Mouse (Mus musculus): ENCODE measurements around the gene Mcrs1. TPM values are rescaled to one million over a fixed set of nuclear protein-coding genes. Genes with fewer than 3 reads are reported as not detected.
"Not testable (repeated sequence)": the region's sequence is repeated elsewhere in the genome, so short reads cannot be mapped to it uniquely, and the experiment has no call there.

Mcrs1 gene
- polyA plus RNA-seq, 1 experiment from 2014 or later, result 159 TPM

DNA sequence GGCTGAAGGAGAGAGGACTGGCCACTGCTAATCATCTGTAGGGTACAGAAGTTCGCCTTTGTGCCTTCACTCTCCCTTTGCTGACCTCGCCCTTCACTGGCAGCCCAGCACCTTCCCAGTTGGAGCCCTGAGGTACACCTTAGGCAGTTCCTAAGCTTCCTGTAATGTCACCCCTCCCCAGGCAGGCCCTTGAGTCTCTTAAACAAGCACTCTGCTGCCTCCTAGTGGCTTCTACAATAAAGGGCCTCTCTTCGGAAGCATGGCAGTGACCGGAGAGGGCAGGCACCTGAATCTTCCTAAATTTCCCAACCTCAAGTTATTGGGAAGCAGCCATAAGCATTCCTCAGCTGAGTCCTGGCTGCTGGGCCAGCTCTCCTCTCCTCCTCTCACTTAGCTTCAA lies 13.9 kb upstream of the Mcrs1 start:
- Histone ChIP-seq H3K4me3 (no peak overlapping the region), H3K9me3 (no peaks in the 10 kb centered on the region), H3K27me3 (no peaks in the 10 kb centered on the region), H3K4me1 (no peaks in the 10 kb centered on the region), H3K9ac (no peak overlapping the region), H3K36me3 (no peaks in the 10 kb centered on the region), H3K27ac (no peak overlapping the region), H3K4me2 (replicated peaks) (no peak overlapping the region)
- WGBS, result 11% methylated on average over 4 of the region's 4 CpGs
- ATAC-seq (ENCODE audit: insufficient number of reproducible peaks, insufficient read depth, low FRiP score, low TSS enrichment), result no peak

DNA sequence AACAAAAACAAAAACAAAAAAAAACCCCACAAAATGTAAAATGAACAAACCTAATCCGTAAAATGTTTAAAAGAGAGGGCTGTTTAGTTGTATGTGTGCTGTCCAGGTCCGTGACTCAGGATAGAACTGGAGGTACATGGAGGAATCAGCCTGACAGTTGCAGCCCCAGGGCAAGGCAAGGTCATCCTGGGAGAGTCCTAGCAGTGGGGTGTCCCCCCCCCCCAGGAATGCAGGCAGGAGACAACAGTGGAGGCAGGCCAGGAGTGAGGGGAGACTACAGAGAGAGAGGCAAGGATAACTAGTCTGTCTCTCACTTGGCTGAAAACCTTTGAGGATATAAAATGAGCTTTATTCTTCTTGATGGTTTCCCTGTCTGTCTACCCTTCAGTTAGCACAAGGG lies 12.6 kb upstream of the Mcrs1 start:
- 62% methylated on average over 2 of the region's 2 CpGs for WGBS
- Histone ChIP-seq H3K9me3 (no peaks in the 10 kb centered on the region), H3K36me3 (no peaks in the 10 kb centered on the region), H3K27ac (no peak overlapping the region), H3K4me3 (no peak overlapping the region), H3K4me1 (no peaks in the 10 kb centered on the region), H3K4me2 (replicated peaks) (no peak overlapping the region), H3K9ac (no peak overlapping the region), H3K27me3 (no peaks in the 10 kb centered on the region)
- ATAC-seq (ENCODE audit: insufficient number of reproducible peaks, insufficient read depth, low FRiP score, low TSS enrichment), result no peak

DNA sequence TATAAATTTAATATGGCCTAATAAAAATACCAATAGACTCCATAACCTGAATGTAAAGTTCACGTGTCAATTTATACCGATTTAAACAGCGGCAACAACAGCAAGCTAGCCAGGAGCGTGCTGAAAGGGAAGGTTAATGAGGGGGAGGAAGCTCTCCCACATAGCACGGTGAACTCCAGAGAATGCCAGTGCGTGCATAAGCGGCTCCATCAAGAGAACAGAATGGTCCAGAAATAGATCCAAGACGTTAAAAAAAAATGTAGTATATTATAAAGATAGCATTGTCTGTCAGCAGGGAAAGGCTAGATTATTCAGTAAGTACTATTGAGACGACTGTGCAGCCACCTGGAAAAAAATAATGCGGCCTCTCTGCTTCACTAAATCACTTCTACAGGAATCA lies 10.9 kb upstream of the Mcrs1 start:
- Histone ChIP-seq H3K9ac (no peak overlapping the region), H3K9me3 (no peaks in the 10 kb centered on the region), H3K27ac (no peak overlapping the region), H3K4me1 (no peaks in the 10 kb centered on the region), H3K36me3 (no peaks in the 10 kb centered on the region), H3K27me3 (no peaks in the 10 kb centered on the region), H3K4me3 (no peak overlapping the region), H3K4me2 (replicated peaks) (no peak overlapping the region)
- no peak for ATAC-seq (ENCODE audit: insufficient number of reproducible peaks, insufficient read depth, low FRiP score, low TSS enrichment)
- 71% methylated on average over 10 of the region's 10 CpGs for WGBS

DNA sequence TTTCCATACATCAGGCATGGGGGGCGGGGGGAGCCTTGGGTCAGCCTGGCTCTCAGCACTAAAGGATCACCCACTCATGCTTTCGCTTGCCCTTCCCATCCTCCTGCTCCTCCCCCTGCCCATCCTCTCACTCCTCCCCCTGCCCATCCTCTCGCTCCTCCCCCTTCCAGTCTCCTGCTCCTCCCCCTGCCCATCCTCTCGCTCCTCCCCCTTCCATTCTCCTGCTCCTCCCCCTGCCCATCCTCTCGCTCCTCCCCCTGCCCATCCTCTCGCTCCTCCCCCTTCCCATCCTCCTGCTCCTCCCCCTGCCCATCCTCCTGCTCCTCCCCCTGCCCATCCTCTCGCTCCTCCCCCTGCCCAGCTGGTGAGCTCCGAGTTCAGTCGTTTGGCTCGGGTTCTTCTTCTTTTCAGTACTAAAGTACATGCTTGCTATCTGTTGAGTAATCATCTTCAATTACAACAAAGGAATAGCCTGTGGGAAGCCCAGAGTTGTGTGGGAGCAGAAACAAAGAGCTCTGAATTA lies 8.0 kb upstream of the Mcrs1 start:
- WGBS, result under 1% methylated on average over 6 of the region's 10 CpGs

DNA sequence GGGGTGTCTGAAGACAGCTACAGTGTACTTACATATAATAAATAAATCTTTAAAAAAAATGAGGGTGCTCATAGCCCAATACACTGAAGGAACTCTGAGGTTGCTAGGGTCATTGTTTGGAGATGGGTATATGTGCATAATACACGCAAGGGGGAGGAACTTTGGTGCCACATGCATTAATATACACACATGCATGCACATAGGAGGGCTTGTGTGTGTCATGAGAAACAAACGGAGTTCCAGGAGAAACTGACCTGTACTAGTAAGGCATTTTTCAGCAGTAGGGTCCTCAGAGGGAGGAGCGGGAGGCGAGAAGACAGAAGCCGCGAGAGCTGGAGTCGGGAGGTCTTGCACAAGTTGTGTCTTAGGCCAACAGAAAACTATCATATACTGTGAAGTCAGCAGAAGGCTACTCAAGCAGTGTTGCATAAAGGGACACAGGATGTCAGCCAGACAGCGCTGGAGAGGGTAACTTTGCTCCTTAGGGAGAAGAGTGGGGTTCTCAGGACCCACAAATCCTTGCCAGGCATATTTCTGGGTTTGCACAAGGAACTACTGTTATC lies 7.5 kb upstream of the Mcrs1 start:
- H3K4me3 ChIP-seq, result no peak overlapping the region
- H3K27me3 ChIP-seq, result no peaks in the 10 kb centered on the region
- WGBS, result 66% methylated on average over 8 of the region's 8 CpGs
- H3K4me1 ChIP-seq, result peaks cover 3% of the 10 kb centered on the region; the same call in 1 of the 2 replicates
- 0 out of 2 replicates have a peak overlapping the region, but pooled peaks have one; percentile 24 for H3K4me2 ChIP-seq (replicated peaks)
- H3K9ac ChIP-seq, result no peak overlapping the region
- H3K9me3 ChIP-seq, result no peaks in the 10 kb centered on the region
- no peaks in the 10 kb centered on the region for H3K36me3 ChIP-seq
- ATAC-seq (ENCODE audit: insufficient number of reproducible peaks, insufficient read depth, low FRiP score, low TSS enrichment), result peak; percentile 26; the same call in 1 of the 2 replicates
- H3K27ac ChIP-seq, result 0 out of 2 replicates have a peak overlapping the region, but pooled peaks have one; percentile 0

More for the DNA sequence above, 8.0 kb upstream of the Mcrs1 start:
- ATAC-seq (ENCODE audit: insufficient number of reproducible peaks, insufficient read depth, low FRiP score, low TSS enrichment), result 0 out of 2 replicates have a peak, but pooled peaks have one; percentile 28
- Histone ChIP-seq H3K9me3 (no peaks in the 10 kb centered on the region), H3K36me3 (no peaks in the 10 kb centered on the region), H3K4me2 (replicated peaks) (peak overlapping the region; percentile 36), H3K27ac (0 out of 2 replicates have a peak overlapping the region, but pooled peaks have one; percentile 0), H3K4me1 (peaks cover 3% of the 10 kb centered on the region; the same call in 1 of the 2 replicates), H3K4me3 (no peak overlapping the region), H3K9ac (no peak overlapping the region), H3K27me3 (no peaks in the 10 kb centered on the region)

DNA sequence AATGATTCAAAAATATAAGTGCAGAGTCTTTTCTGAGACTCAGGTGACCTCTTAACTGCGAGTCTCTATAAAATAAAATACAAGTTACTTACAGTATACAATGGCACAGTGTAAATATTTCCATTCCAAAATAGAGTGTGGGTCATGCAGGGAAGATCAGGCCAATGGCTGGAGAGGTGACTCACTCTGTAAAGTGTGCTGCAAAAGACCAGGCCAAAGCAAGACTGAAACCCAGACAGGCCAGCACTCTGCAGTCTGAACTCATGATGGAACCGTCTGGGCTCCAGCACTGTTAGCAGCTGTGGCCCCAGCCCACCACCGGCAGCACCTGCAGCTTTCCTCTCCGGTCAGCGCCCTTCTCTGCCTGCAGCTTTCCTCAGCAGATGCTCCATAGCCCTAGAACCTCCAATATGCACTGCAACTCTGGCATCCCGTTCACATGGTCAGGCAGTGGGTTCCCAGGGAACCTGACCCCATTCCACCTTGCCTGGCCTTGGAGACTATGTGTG lies 3.5 kb upstream of the Mcrs1 start:
- Histone ChIP-seq H3K4me2 (replicated peaks) (no peak overlapping the region), H3K9ac (no peak overlapping the region), H3K27ac (no peak overlapping the region), H3K27me3 (no peaks in the 10 kb centered on the region), H3K9me3 (no peaks in the 10 kb centered on the region), H3K36me3 (no peaks in the 10 kb centered on the region), H3K4me1 (peaks cover 7% of the 10 kb centered on the region; the same call in 1 of the 2 replicates), H3K4me3 (no peak overlapping the region)
- 89% methylated on average over 6 of the region's 6 CpGs for WGBS
- no peak for ATAC-seq (ENCODE audit: insufficient number of reproducible peaks, insufficient read depth, low FRiP score, low TSS enrichment)

DNA sequence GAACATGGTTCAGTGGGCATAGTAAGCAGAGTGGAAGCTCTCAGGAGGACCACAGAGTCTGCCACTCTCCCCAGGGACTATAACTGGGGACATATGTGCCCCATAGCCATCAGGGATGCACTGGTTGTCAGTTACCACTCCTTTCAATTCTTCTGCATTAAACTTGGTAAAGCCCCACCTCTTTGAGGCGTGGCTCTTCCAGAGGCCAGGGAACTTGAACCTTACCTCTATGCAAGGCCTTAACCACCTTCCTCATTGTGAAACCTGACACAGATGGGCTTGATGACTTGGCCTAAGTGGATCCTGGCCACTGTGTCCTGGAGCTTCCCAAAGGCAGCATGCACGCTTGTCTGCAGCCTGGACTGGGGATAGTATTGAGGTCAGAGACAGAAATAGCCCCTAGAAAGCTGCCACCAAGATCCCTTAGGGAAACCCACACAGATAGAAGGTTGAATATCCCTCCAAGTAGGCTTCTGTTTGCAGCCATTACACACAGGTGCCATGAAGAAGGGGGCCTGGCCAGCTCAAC lies 2.8 kb upstream of the Mcrs1 start:
- Histone ChIP-seq H3K9ac (no peak overlapping the region), H3K4me3 (no peak overlapping the region), H3K4me2 (replicated peaks) (no peak overlapping the region), H3K27ac (no peak overlapping the region), H3K36me3 (peaks cover 2% of the 10 kb centered on the region; the same call in 1 of the 2 replicates), H3K9me3 (no peaks in the 10 kb centered on the region), H3K27me3 (no peaks in the 10 kb centered on the region), H3K4me1 (peaks cover 7% of the 10 kb centered on the region; the same call in 1 of the 2 replicates)
- ATAC-seq (ENCODE audit: insufficient number of reproducible peaks, insufficient read depth, low FRiP score, low TSS enrichment), result no peak
- WGBS, result 79% methylated on average over 2 of the region's 2 CpGs

DNA sequence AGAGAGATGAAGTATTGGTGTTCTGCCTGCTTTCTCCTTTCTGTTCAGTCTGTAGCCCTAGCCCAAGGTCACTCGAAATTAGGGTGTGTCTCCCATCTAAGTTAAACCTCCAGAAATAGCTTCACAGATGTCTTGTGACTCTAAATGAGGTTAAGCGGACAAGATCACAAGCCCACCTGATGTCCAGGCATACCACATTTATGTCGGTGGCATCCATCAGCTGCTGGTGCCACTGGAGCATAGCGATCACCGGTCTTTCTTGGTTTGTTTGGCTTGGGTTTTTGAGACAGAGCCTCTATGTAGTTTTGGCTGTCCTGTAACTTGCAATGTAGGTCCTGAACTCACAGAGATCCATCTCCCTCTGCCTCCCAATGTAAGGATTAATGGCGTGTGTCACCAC lies 2.0 kb upstream of the Mcrs1 start:
- Histone ChIP-seq H3K9me3 (no peaks in the 10 kb centered on the region), H3K4me3 (no peak overlapping the region), H3K9ac (no peak overlapping the region), H3K27me3 (no peaks in the 10 kb centered on the region), H3K4me2 (replicated peaks) (no peak overlapping the region), H3K4me1 (peaks cover 7% of the 10 kb centered on the region; the same call in 1 of the 2 replicates), H3K27ac (no peak overlapping the region), H3K36me3 (peaks cover 9% of the 10 kb centered on the region)
- 91% methylated on average over 6 of the region's 6 CpGs for WGBS
- ATAC-seq (ENCODE audit: insufficient number of reproducible peaks, insufficient read depth, low FRiP score, low TSS enrichment), result no peak

DNA sequence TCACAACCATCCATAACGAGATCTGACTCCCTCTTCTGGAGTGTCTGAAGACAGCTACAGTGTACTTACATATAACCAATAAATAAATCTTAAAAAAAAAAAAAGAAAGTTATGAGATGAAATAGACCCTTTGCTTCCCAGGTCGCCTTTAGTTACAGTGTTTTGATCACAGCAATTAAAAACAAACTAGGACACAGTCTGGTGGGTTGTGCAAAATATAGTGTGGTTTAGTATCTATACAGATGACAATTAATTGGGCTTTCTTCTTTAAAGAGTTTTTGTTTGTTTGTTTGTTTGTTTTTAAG lies 1.4 kb upstream of the Mcrs1 start:
- H3K4me3 ChIP-seq; ATAC-seq (ENCODE audit: insufficient number of reproducible peaks, insufficient read depth, low FRiP score, low TSS enrichment); H3K27ac ChIP-seq; H3K9ac ChIP-seq; H3K9me3 ChIP-seq; H3K4me1 ChIP-seq; H3K27me3 ChIP-seq: not testable (repeated sequence)
- Histone ChIP-seq H3K36me3 (peaks cover 15% of the 10 kb centered on the region), H3K4me2 (replicated peaks) (peak overlapping the region; percentile 68)
- 51% methylated on average over 2 of the region's 2 CpGs for WGBS

DNA sequence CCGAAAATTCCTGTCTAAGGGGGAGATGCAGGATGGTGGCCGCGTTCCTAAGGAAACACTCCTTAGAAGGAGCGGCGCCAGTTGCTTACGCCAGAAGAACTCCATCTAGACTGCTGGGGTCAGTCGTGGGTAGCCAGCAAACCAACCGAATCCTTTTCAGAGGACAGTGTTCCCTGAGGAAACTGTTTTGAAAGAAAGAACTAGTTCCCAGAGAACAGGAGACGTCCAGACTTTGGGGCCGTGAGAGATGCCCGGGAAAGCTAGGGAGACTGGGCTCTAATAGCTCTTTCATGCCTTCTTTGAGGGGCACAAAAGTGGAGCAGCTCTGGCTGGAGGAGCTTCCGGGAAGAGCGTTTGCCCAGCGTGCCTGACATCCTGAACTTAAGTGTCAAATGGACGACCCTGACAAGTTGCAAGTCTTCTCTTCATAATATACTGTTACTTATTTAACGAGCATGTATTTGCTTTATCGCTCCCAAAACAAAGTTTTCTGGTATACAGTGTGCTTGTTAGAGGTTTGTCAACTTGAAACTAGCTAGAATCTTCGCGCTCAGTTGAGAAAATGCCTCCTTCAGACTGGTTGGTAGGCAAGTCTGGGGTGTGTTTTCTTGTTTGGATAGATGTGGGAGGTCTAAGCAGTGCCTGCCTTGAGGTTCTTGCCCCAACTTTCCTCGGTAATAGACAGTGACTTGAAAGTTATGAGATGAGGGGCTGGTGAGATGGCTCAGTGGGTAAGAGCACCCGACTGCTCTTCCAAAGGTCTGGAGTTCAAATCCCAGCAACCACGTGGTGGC lies 817 bp upstream of the Mcrs1 start:
- peaks cover 21% of the 10 kb centered on the region for H3K36me3 ChIP-seq
- ATAC-seq (ENCODE audit: insufficient number of reproducible peaks, insufficient read depth, low FRiP score, low TSS enrichment), result 0 out of 2 replicates have a peak, but pooled peaks have one; percentile 6
- 4% methylated on average over 22 of the region's 22 CpGs for WGBS
- H3K4me2 ChIP-seq (replicated peaks), result peak overlapping the region; percentile 68
- H3K9me3 ChIP-seq, result no peaks in the 10 kb centered on the region
- H3K9ac ChIP-seq, result peak overlapping the region; percentile 53
- no peaks in the 10 kb centered on the region for H3K27me3 ChIP-seq
- H3K4me3 ChIP-seq, result peak overlapping the region; percentile 65
- peak overlapping the region; percentile 93 for H3K27ac ChIP-seq
- H3K4me1 ChIP-seq, result peaks cover 7% of the 10 kb centered on the region; the same call in 1 of the 2 replicates

DNA sequence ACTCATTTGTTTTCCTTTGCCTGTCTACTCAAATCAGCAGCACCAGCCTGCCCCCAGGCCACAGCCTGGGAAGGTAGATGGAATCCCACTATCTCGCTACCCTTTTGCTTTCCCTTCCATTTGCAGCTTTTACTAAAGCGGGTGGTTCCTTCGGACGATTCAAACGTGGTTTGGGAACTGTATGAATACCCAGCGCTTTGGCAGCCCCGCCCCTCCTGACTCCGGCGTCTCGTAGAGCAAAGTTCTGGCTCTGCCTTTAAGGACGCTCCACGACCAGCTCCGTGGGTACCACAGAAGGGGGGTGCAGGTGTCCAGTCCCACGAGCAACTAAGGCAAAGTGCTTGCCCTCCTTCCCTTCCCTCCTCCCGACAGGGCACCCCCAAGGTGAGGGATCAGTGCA lies 650 bp downstream of the Mcrs1 start:
- H3K4me1 ChIP-seq, result not testable (repeated sequence)

More for the DNA sequence above, 650 bp downstream of the Mcrs1 start:
- H3K4me3 ChIP-seq, result peak overlapping the region; percentile 65
- peak overlapping the region; percentile 54; the same call in 1 of the 2 replicates for H3K27ac ChIP-seq
- not testable (repeated sequence) for H3K27me3 ChIP-seq; H3K9me3 ChIP-seq; ATAC-seq (ENCODE audit: insufficient number of reproducible peaks, insufficient read depth, low FRiP score, low TSS enrichment)
- H3K36me3 ChIP-seq, result peaks cover 35% of the 10 kb centered on the region
- peak overlapping the region; percentile 53 for H3K9ac ChIP-seq
- under 1% methylated on average over 14 of the region's 15 CpGs for WGBS
- peak overlapping the region; percentile 63 for H3K4me2 ChIP-seq (replicated peaks)
